Mouse (Mus musculus) kidney, adult 8-10 months (tissue): ENCODE results near the gene 4931414P19Rik.
"Not testable (repeated sequence)": the region's sequence is repeated elsewhere in the genome, so short reads cannot be mapped to it uniquely, and the experiment has no call there.

ENCODE experiments used
- DNase-seq, 2 experiments: peaks; one replicate each; pipeline ENCODE4 v3.0.0; 2022

Gene 4931414P19Rik

DNA sequence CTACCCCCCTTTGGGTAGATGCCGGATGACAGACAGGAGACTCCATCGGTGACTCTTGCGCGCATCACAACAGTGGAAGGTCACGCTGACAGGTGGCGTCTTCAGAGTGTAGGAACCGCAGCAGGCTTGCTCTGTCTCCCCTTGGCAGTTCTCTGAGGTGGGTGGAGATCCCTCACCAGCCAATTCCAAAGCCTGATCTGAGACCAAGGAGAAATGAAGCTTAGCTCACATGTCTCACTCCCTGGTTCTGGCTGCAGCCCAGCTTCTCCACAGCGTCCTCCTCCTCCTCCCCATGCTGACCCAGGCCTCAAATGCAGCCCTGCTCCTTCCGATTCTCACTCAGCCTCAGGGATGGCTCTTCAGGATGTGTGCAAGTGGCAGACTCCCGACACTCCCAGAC, 19.2 kb upstream of the 4931414P19Rik start:
- no peak for DNase-seq

GRCm38 (mm10) chr14:54623334-54623733, 17.5 kb upstream of the 4931414P19Rik start:
- no peak for DNase-seq

DNA sequence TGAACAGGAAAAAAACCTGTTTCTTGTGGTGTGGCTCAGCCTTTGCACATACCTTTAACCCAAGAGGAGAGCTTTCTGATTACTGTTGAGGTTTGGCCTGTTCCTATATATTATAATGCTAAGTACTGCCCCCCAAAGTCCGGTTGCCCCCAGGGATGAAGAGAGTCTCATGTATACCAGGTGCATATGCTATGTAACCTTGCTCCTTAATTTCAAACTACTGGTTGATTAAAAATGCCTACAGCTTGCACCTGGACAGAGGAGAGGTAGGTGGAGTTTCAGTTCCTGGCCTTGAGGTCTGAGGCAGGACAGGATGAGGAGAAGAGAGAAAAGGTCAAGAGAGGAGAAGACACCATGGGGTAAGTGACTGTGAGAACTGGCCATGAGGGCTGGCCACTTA, 15.3 kb upstream of the 4931414P19Rik start, which contains the start of gene Psmb11:
Gene Psmb11 (plus strand): TSS at position 301 of the 400 bp plus-strand sequence.
- no peak for DNase-seq

DNA sequence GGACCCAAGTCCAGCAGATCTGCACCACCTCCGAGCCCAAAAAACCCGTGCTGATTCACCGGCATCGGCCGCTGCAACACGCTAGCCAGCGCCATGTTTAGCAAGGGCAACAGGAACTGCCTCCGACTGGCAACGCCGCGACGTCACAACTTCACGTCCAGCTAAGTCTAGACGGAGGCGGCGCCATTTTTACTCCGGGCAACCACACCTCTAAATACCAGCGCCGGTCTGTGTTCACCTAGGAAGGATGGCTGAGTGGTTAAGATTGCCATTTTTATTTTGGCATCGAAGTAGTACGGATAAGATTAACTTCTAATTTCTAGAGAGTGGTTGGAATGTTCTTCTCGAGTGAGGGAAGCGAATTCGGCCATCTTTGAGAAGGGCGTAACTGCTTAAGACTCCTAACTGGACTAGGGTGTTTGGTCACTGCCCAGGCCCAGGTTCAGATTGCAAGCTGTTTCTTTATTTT, 12.1 kb upstream of the 4931414P19Rik start, which contains the start of gene Psmb5:
Gene Psmb5 (minus strand): TSS at position 126 of the 469 bp plus-strand sequence.
- peak; percentile 87 to 90 for DNase-seq

GRCm38 (mm10) chr14:54617152-54617896, 11.5 kb upstream of the 4931414P19Rik start:
- DNase-seq: no peak

DNA sequence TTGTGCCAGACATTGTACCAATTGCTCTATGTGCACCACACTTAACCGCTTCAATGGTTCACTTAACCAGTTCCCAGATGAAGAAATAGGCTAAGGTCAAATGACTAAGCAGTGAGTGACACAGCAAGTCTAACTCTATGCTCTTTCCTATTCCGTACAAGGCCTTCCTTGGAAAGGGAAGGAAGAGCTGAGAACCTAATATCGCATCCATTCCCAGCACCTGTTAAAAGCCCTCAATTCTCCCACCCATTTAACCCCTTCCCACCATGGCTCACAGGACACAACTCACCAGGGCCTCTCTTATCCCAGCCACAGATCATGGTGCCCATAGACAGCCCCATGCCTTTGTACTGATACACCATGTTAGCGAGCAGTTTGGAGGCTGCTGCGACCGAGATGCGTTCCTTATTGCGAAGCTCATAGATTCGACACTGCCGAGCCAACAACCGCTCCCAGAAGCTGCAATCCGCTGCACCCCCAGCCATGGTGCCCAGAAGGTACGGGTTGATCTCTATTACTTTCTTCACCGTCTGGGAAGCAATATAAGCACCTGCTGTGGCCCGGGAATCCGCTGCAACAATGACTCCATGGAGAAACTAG, 10.5 kb upstream of the 4931414P19Rik start:
- no peak for DNase-seq

DNA sequence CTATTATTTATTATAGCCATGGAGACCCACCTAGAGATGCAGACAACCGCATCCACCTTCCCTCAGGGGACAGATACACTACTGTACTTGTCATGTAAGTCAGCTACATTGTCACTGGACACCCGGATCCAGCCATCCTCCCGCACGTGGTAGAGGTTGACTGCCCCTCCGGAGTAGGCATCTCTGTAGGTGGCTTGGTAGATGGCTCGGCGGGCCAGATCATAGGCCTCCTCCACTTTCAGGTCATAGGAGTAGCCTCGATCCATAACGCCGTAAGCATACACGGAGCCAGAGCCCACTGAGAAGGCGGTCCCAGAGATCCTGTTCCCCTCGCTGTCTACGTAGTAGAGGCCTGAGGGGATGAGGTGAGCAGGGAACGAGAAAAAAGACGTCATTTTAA, 8.3 kb upstream of the 4931414P19Rik start:
- not testable (repeated sequence) for DNase-seq

- no peak for DNase-seq
Measured at GRCm38 (mm10) chr14:54610648-54611047, 4.9 kb upstream of the 4931414P19Rik start.

GRCm38 (mm10) chr14:54609962-54610361, 4.2 kb upstream of the 4931414P19Rik start:
- no peak for DNase-seq

DNA sequence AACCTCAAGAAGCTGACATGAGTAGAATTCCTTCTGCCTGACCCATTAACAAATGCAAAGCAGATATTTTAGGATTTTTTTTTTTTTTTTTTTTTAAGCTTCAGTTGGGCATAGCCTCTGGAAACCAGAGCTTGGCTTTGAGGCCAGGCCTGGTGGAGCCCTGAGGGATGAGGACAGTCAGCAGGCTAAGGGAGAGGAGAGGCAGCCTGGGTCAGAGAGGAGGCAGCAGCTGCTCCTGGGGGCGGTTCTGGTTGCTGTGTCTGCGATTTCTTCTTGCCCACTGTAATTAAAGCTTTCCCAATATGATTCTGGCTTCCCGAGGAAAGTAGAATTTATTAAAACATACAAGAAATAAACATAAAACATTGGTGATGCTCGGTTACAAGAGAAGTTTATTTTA, 3.5 kb upstream of the 4931414P19Rik start:
- no peak for DNase-seq

DNA sequence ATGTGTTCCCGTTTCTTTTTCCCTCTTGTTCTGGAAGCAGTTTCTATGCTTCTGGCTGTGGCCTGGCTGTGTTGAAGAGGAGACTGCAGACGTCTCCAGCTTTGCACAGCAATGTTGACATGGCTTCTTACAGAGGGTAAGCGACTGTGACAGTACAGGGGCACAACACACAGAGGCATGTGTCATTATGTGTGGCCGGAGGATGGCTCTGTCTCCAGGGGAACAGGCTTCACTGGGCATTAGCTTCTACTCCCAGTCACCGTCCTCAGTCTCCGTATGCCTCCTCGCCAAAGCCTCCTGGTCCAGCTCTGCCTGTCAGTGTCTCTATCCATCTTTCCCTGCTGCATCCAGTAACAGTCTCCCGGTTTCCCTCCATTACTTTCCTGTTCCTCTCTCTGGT, 1.4 kb upstream of the 4931414P19Rik start:
- DNase-seq: no peak

DNA sequence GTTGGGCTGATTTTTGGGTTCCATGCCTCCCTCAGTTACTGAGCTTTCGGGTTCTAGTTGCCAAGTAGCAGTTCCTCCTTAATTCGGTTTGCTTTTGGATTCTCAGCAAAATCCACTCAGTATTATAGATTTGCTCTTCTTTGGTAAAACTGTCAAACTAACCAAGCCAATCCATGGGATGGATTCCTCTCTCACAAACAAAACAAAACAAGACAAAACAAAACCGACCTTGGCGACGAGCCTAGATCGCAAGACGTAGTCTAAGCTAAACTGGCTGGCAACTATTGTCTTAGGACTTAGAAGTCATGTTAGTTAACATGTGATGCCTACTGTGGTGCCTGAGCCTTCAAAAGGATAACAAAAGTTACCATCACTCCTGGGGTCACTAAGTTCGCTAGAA, 2.1 kb downstream of the 4931414P19Rik start:
- DNase-seq: no peak

GRCm38 (mm10) chr14:54603038-54603654, 2.6 kb downstream of the 4931414P19Rik start:
- DNase-seq: peak; percentile 96 to 97

DNA sequence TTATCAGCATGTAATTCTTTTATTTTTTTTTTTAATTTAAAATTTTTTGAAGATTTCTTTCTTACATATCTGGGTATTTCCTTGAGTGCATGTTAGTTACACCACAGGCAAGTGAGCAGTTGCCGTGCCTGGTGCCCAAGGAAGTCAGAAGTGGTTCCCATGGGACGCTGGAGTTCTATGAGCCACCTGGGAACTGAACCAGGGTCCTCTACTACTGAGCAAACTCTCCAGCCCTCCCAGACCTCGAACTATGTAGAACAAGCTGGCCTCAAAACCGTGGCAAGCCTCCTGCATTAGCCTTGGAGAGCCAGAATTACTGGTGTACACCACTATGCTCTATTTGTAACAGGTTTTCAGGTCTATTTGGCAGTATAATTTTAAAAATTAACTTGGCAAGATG, 3.2 kb downstream of the 4931414P19Rik start:
- no peak for DNase-seq

DNA sequence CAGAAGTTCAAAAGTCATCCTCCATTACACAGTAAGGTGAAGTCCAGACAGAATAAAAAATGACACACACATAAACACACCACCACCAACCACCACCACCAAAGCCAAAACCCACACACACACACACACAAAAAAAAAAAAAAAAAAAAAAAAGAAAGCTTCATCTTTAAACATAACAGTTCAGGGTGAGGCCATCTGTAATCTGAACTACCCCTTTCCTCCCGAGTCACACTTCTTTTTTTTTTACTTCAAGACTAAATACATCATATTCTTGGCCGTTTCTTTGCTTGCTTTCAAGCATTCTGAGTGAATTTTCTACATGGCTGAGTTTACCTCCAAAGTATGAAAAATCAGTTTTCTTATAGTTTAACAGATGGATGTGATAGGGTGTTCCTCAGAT, 4.2 kb downstream of the 4931414P19Rik start:
- no peak for DNase-seq

- DNase-seq: no peak
Measured at GRCm38 (mm10) chr14:54597084-54597483, 8.7 kb downstream of the 4931414P19Rik start.

- no peak for DNase-seq
Measured at GRCm38 (mm10) chr14:54594631-54595414, 11.0 kb downstream of the 4931414P19Rik start.

GRCm38 (mm10) chr14:54594055-54594454, 11.7 kb downstream of the 4931414P19Rik start:
- no peak for DNase-seq

DNA sequence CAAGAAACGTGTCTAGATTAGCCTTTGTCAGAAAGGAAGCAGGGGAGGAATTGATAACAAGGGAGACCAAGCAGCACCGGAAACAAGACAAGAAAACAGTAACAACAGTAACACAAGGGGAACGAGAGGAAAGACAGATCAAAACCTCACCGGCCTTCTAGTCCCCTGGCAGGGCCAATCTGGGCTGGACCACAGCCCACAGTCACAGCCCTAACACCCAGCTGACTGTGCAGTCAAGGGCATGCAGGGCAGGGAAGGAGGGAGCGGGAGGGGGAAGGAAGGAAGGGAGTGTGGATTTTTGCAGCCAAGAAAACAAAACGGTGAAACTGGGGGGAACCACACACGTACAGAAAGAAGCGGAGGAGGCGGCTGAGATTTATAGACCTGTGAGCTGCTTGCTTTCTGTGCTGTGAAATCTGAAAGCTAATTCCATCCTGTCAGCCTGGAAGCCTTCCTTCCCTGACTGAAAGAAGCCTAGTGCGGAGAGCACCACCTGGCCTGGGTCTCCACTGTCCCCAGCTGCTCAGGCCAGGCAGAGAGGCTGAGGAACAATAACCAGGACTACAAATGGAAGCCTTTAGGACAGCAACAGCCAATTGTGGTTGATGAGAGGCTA, 13.4 kb downstream of the 4931414P19Rik start:
- DNase-seq: peak in 1 of 2 experiments; percentile 31

- DNase-seq: no peak
Measured at GRCm38 (mm10) chr14:54591056-54591455, 14.7 kb downstream of the 4931414P19Rik start.

GRCm38 (mm10) chr14:54583681-54584338, 22.0 kb downstream of the 4931414P19Rik start:
- peak in 1 of 2 experiments; percentile 70 for DNase-seq

DNA sequence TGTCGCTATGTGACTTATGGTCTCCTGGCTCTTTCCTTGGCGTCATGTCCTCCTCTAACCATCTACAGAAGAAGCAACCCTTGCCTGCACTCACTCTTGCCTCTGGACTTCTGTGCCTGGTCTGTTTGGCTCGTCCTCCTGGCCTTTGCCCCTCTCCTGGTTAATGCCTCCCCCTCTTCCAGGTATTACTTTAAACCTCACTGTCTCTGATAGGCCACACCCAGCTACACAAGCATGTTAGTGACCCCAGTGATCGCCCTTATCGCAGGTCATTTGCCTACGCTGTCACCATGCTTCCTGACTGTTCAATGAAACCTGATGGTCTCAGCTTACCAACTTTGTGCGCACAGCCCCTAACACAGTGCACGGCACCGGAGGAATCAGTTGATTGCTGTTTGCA, 23.3 kb downstream of the 4931414P19Rik start:
- DNase-seq: peak in 1 of 2 experiments; percentile 30
